Mouse (Mus musculus) liver, embryonic 14.5 days (tissue): ENCODE results near the gene Fgd6. TPM values are rescaled to one million over a fixed set of nuclear protein-coding genes. Genes with fewer than 3 reads are reported as not detected.

Source experiments
- ATAC-seq: fragments of 200-750 bp; cut with Nextera tagmentation; 2 replicates; pipeline ENCODE4 v1.8.0; 2017; ENCODE audit warnings: moderate number of reproducible peaks, mild to moderate bottlenecking, moderate library complexity; ENCODE audit not compliant: insufficient read depth
- DNase-seq, 3 experiments: peaks; one replicate each; pipeline ENCODE4 v3.0.0-alpha.2; 2012 to 2013; ENCODE audit warnings: low read depth in 3 of 3, low spot score in 3 of 3
- H3K27ac ChIP-seq: fragments of 300-500 bp; sonication (generic); 2 replicates; pipeline ENCODE4 v1.5.1; 2014; ENCODE audit warnings: moderate library complexity, mild to moderate bottlenecking, control low read depth, inconsistent platforms
- H3K27me3 ChIP-seq: fragments of 300-500 bp; sonication (generic); 2 replicates; pipeline ENCODE4 v1.6.1; 2014; ENCODE audit warnings: mild to moderate bottlenecking, low read length, moderate library complexity; ENCODE audit not compliant: control insufficient read depth, insufficient read depth
- H3K36me3 ChIP-seq: fragments of 300-500 bp; sonication (generic); replicated peaks from 2 replicates; pipeline ENCODE4 v1.6.1; 2014; ENCODE audit warnings: low read depth; ENCODE audit not compliant: control insufficient read depth, insufficient read depth
- H3K4me1 ChIP-seq, 2 experiments: fragments of 200-500 bp in 1 of 2; fragments of 300-500 bp in 1 of 2; sonication (generic) in 1 of 2; replicated peaks; 2 replicates each; pipeline ENCODE4 v1.6.1; 2012 to 2014; ENCODE audit warnings: antibody characterized with exemption in 1 of 2, inconsistent platforms in 1 of 2, low read length in 1 of 2; ENCODE audit not compliant: control insufficient read depth in 2 of 2, insufficient read depth in 2 of 2
- H3K4me2 ChIP-seq: fragments of 300-500 bp; sonication (generic); 2 replicates; pipeline ENCODE4 v1.6.1; 2014; ENCODE audit warnings: low read depth, mild to moderate bottlenecking, control low read depth, moderate library complexity
- H3K4me3 ChIP-seq, 2 experiments: fragments of 200-500 bp in 1 of 2; fragments of 300-500 bp in 1 of 2; sonication (generic) in 1 of 2; 2 replicates each; pipeline ENCODE4 v1.5.1; 2012 to 2014; ENCODE audit warnings: low read depth in 2 of 2, low read length in 2 of 2, mild to moderate bottlenecking in 2 of 2, control low read depth in 1 of 2, inconsistent platforms in 1 of 2, moderate library complexity in 1 of 2; ENCODE audit not compliant: insufficient read depth in 1 of 2
- H3K9ac ChIP-seq: fragments of 300-500 bp; sonication (generic); replicated peaks from 2 replicates; pipeline ENCODE4 v1.6.1; 2014; ENCODE audit warnings: mild to moderate bottlenecking, control low read depth, moderate library complexity
- H3K9me3 ChIP-seq: fragments of 300-500 bp; sonication (generic); 2 replicates; pipeline ENCODE4 v1.6.1; 2016; ENCODE audit warnings: low read length, mixed read lengths; ENCODE audit not compliant: control insufficient read depth
- CTCF ChIP-seq: IDR thresholded peaks from 2 replicates; pipeline ENCODE4 v1.5.1; 2016; ENCODE audit warnings: antibody characterized with exemption, low read depth, control low read depth
- EP300 ChIP-seq: IDR thresholded peaks from 2 replicates; pipeline ENCODE4 v1.6.1; 2016; ENCODE audit warnings: antibody characterized with exemption, low read depth
- WGBS: fragments of 180-500 bp; shearing (Covaris S2); extraction: QIAGEN DNeasy Blood & Tissue Kit; methylation state at CpG from one replicate; pipeline ENCODE4 v1.1.7; 2014; ENCODE audit not compliant: insufficient replicate concordance; 5-methylcytosine and 5-hydroxymethylcytosine counted together
- polyA plus RNA-seq, 2 experiments: library from polyadenylated mRNA; depleted of rRNA in 1 of 2; stranded (reverse) in 1 of 2; unstranded in 1 of 2; fragments of >200 nt; fragmentation: Nextera tagmentation in 1 of 2; extraction: Ambion mirVana in 1 of 2; gene quantifications; 2 replicates each; pipeline versions ENCODE4 v1.2.1 to v1.2.3; 2012 to 2014

Fgd6 gene
- polyA plus RNA-seq, 2 experiments, result 2.4 to 2.9 TPM

GRCm38 (mm10) chr10:94017455-94017854 is 18.3 kb upstream of the Fgd6 start:
- Histone ChIP-seq H3K27me3 (no peaks in the 10 kb centered on the region), H3K36me3 (no peaks in the 10 kb centered on the region), H3K9ac (no peak overlapping the region), H3K4me3 (no peak overlapping the region), H3K9me3 (no peaks in the 10 kb centered on the region), H3K27ac (no peak overlapping the region), H3K4me2 (no peak overlapping the region), H3K4me1 (peaks cover 6 to 24% of the 10 kb centered on the region in 2 experiments)
- no peak for DNase-seq
- no peak for ATAC-seq
- TF ChIP-seq EP300 (no peak), CTCF (no peak)
- 85% methylated on average over 8 of the region's 8 CpGs for WGBS

- Histone ChIP-seq H3K9ac (no peak overlapping the region), H3K36me3 (no peaks in the 10 kb centered on the region), H3K4me1 (peaks cover 6 to 24% of the 10 kb centered on the region in 2 experiments), H3K27me3 (no peaks in the 10 kb centered on the region), H3K4me2 (peak overlapping the region; percentile 53), H3K4me3 (no peak overlapping the region), H3K27ac (peak overlapping the region; percentile 58), H3K9me3 (no peaks in the 10 kb centered on the region)
- WGBS, result 32% methylated on average over 5 of the region's 5 CpGs
- TF ChIP-seq EP300 (peak; percentile 51; the same call in 1 of the 2 replicates), CTCF (no peak)
- peak; percentile 87 for ATAC-seq
- DNase-seq, result peak; percentile 63 to 82 (median 67)
Observed at GRCm38 (mm10) chr10:94020587-94020986, 15.2 kb upstream of the Fgd6 start.

GRCm38 (mm10) chr10:94021059-94021458 is 14.7 kb upstream of the Fgd6 start:
- Histone ChIP-seq H3K4me1 (peaks cover 6 to 22% of the 10 kb centered on the region in 2 experiments), H3K4me2 (peak overlapping the region; percentile 53)
- WGBS, result 82% methylated on average over 4 of the region's 4 CpGs

GRCm38 (mm10) chr10:94025079-94025478 is 10.7 kb upstream of the Fgd6 start:
- no peaks in the 10 kb centered on the region for H3K27me3 ChIP-seq
- no peak for DNase-seq
- H3K27ac ChIP-seq, result no peak overlapping the region
- ATAC-seq, result no peak
- 85% methylated on average over 8 of the region's 8 CpGs for WGBS
- H3K9ac ChIP-seq, result no peak overlapping the region
- H3K36me3 ChIP-seq, result no peaks in the 10 kb centered on the region; the same call in 1 of the 2 replicates
- no peak overlapping the region for H3K4me3 ChIP-seq
- no peaks in the 10 kb centered on the region for H3K9me3 ChIP-seq
- no peak overlapping the region for H3K4me2 ChIP-seq
- peaks cover 6 to 14% of the 10 kb centered on the region in 2 experiments for H3K4me1 ChIP-seq
- TF ChIP-seq CTCF (no peak), EP300 (no peak)

More at GRCm38 (mm10) chr10:94021059-94021458, 14.7 kb upstream of the Fgd6 start:
- DNase-seq (no peak), ATAC-seq (no peak)
- Histone ChIP-seq H3K9ac (no peak overlapping the region), H3K27ac (peak overlapping the region; percentile 58), H3K9me3 (no peaks in the 10 kb centered on the region), H3K36me3 (no peaks in the 10 kb centered on the region), H3K27me3 (no peaks in the 10 kb centered on the region), H3K4me3 (no peak overlapping the region)
- TF ChIP-seq EP300, result no peak
- TF ChIP-seq CTCF, result no peak

- Histone ChIP-seq H3K4me2 (no peak overlapping the region), H3K27me3 (no peaks in the 10 kb centered on the region), H3K9ac (no peak overlapping the region), H3K36me3 (no peaks in the 10 kb centered on the region; the same call in 1 of the 2 replicates), H3K4me3 (no peak overlapping the region), H3K27ac (no peak overlapping the region), H3K4me1 (no peaks in the 10 kb centered on the region), H3K9me3 (no peaks in the 10 kb centered on the region)
- DNase-seq, result no peak
- 74% methylated on average over 6 of the region's 6 CpGs for WGBS
- TF ChIP-seq CTCF, result no peak
- TF ChIP-seq EP300, result no peak
- ATAC-seq, result no peak
Observed at GRCm38 (mm10) chr10:94028493-94028892, 7.3 kb upstream of the Fgd6 start.
